Mouse (Mus musculus) left cerebral cortex, adult 9 months (tissue): ENCODE results near the gene Tmem129.

ENCODE experiments used
- DNase-seq, 2 experiments: peaks; one replicate each; pipeline ENCODE4 v3.0.0; 2022; ENCODE audit warnings: low spot score in 2 of 2

Gene Tmem129

GRCm38 (mm10) chr5:33687142-33687541, 28.9 kb upstream of the Tmem129 start:
- no peak for DNase-seq

- DNase-seq = no peak
These were observed 26.7 kb upstream of the Tmem129 start for GRCm38 (mm10) chr5:33684932-33685331.

GRCm38 (mm10) chr5:33683897-33684652, 25.9 kb upstream of the Tmem129 start:
- peak in 1 of 2 experiments; percentile 54 for DNase-seq

- DNase-seq = no peak
These were observed 24.7 kb upstream of the Tmem129 start for GRCm38 (mm10) chr5:33682963-33683362.

GRCm38 (mm10) chr5:33681611-33682388, 23.6 kb upstream of the Tmem129 start:
- no peak for DNase-seq

GRCm38 (mm10) chr5:33681044-33681443, 22.8 kb upstream of the Tmem129 start:
- no peak for DNase-seq

GRCm38 (mm10) chr5:33678244-33678643, 20.0 kb upstream of the Tmem129 start:
- no peak for DNase-seq

GRCm38 (mm10) chr5:33675964-33676363, 17.7 kb upstream of the Tmem129 start:
- DNase-seq = peak in 1 of 2 experiments; percentile 68

- peak; percentile 49 to 75 for DNase-seq
These were observed 16.2 kb upstream of the Tmem129 start for GRCm38 (mm10) chr5:33674439-33674838.

- no peak for DNase-seq
These were observed 13.4 kb upstream of the Tmem129 start for GRCm38 (mm10) chr5:33671659-33672058.

GRCm38 (mm10) chr5:33668223-33668622, 10.0 kb upstream of the Tmem129 start:
- no peak for DNase-seq

- no peak for DNase-seq
These were observed 441 bp upstream of the Tmem129 start for GRCm38 (mm10) chr5:33658664-33659050.

- DNase-seq = no peak
These were observed 897 bp downstream of the Tmem129 start for GRCm38 (mm10) chr5:33657251-33657786.

- DNase-seq = no peak
These were observed 1.5 kb downstream of the Tmem129 start for GRCm38 (mm10) chr5:33656739-33657138.

GRCm38 (mm10) chr5:33655251-33655840, 2.9 kb downstream of the Tmem129 start:
- no peak for DNase-seq

- no peak for DNase-seq
These were observed 3.8 kb downstream of the Tmem129 start for GRCm38 (mm10) chr5:33654424-33654823.

GRCm38 (mm10) chr5:33652783-33653173, 5.4 kb downstream of the Tmem129 start:
- DNase-seq = no peak

- DNase-seq = peak; percentile 90 to 96
These were observed 6.1 kb downstream of the Tmem129 start, which contains the start of gene Slbp for GRCm38 (mm10) chr5:33651921-33652782. Slbp (minus strand) TSS chr5:33652574.

- no peak for DNase-seq
These were observed 6.7 kb downstream of the Tmem129 start for GRCm38 (mm10) chr5:33651541-33651920.

GRCm38 (mm10) chr5:33651017-33651416, 7.2 kb downstream of the Tmem129 start:
- no peak for DNase-seq

GRCm38 (mm10) chr5:33640652-33641051, 17.6 kb downstream of the Tmem129 start:
- peak in 1 of 2 experiments; percentile 58 for DNase-seq
